Mouse (Mus musculus) liver, adult 2 months (tissue): ENCODE measurements around the gene Rab27a. TPM values are rescaled to one million over a fixed set of nuclear protein-coding genes. Genes with fewer than 3 reads are reported as not detected.

ENCODE experiments used
- DNase-seq: peaks from one replicate; pipeline ENCODE4 v3.0.0-alpha.2; 2011; ENCODE audit warnings: low read depth, low spot score; ENCODE audit errors: extremely low read depth
- H3K27ac ChIP-seq: fragments of 200-500 bp; replicated peaks from 2 replicates; pipeline ENCODE4 v1.5.1; 2012; ENCODE audit warnings: low read depth, mild to moderate bottlenecking, control low read depth, inconsistent platforms, low read length; ENCODE audit not compliant: insufficient read depth
- H3K27me3 ChIP-seq: fragments of 200-500 bp; 2 replicates; pipeline ENCODE4 v1.6.1; 2012; ENCODE audit warnings: mild to moderate bottlenecking, moderate library complexity, low read length, inconsistent platforms; ENCODE audit not compliant: control insufficient read depth, insufficient read depth
- H3K36me3 ChIP-seq: fragments of 200-500 bp; 2 replicates; pipeline ENCODE4 v1.6.1; 2012; ENCODE audit warnings: low read length, inconsistent platforms; ENCODE audit not compliant: control insufficient read depth, insufficient read depth
- H3K4me1 ChIP-seq: fragments of 200-500 bp; 2 replicates; pipeline ENCODE4 v1.6.1; 2011; ENCODE audit warnings: low read length; ENCODE audit not compliant: control insufficient read depth, insufficient read depth
- H3K4me3 ChIP-seq: fragments of 200-500 bp; 2 replicates; pipeline ENCODE4 v1.5.1; 2011; ENCODE audit warnings: low read depth, mild to moderate bottlenecking, control low read depth, low read length, moderate library complexity; ENCODE audit not compliant: insufficient read depth
- H3K79me2 ChIP-seq: fragments of 200-500 bp; 2 replicates; pipeline ENCODE4 v1.6.1; 2012; ENCODE audit warnings: inconsistent platforms, mild to moderate bottlenecking, low read length, moderate library complexity; ENCODE audit not compliant: control insufficient read depth, insufficient read depth
- H3K9ac ChIP-seq: fragments of 200-500 bp; 2 replicates; pipeline ENCODE4 v1.6.1; 2012; ENCODE audit warnings: low read depth, mild to moderate bottlenecking, control low read depth, inconsistent platforms, low read length
- CTCF ChIP-seq: fragments of 200-500 bp; IDR thresholded peaks from 2 replicates; pipeline ENCODE4 v1.5.1; 2011; ENCODE audit warnings: low read depth, low read length, control low read depth
- POLR2A ChIP-seq: fragments of 200-500 bp; IDR thresholded peaks from 2 replicates; pipeline ENCODE4 v1.6.1; 2011; ENCODE audit warnings: low read length, control low read depth; ENCODE audit not compliant: insufficient read depth; ENCODE audit errors: extremely low read depth
- WGBS: fragments of 180-500 bp; shearing (Covaris S2); methylation state at CpG from one replicate; pipeline ENCODE4 v1.1.7; 2018; 5-methylcytosine and 5-hydroxymethylcytosine counted together
- polyA plus RNA-seq: library from polyadenylated mRNA; depleted of rRNA; stranded (reverse); fragments of >200 nt; gene quantifications from 2 replicates; pipeline ENCODE4 v1.2.3, GENCODE M21; 2012; rRNA removed
- total RNA-seq: library from RNA; depleted of rRNA; stranded (reverse); fragments of >200 nt; gene quantifications from 2 replicates; pipeline ENCODE4 v1.2.3, GENCODE M21; 2014; rRNA removed

Gene Rab27a
- total RNA-seq (1.9 and 2.6 TPM in 2 replicates), polyA plus RNA-seq (0.77 and 0.78 TPM in 2 replicates)

DNA sequence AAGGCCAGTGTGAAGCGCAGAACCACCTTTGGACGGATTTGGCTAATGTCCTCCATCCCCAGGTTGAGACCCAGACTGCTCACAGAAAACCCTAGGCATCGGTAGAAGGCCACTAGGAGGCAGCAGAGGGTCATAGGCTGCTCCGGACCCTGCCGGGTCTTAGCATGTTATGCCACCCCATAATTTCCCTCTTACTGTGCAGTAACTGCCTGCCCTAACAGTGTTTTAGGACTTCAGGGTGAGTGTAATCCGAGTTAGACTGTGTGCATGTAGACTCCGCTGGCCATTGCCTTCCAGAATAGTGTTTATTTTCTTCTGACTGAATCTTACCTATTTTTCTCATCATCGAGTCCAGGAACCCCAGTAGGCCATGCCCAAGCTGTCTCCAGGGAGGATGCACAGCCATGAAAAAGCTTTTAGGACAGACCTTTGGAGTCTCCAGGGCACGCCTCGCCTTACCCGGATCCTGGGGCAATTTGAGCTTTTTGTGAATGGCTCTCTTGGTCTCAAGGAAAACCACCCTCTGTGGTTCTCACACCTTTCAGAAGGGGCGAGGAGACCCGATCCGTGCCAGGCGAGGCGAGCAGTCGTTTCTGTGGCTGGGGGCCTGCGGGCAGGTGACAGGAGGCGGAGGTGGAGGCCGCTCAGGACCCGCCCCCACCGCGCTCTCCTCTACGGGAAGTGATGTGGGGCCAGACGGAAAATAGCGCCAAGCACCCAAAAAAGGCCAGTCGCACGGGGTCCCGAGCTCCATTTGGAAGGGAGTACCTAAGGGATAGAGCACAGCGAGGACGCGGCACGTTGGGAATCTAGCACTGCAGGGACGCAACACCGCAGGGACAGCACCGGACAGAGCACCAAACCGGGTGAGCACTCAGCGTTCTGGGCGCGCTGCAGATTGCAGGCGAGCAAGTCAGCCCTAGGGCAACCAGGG is at the start of gene Rab27a:
TSS of gene Rab27a (plus strand) at position 709 of the 934 bp plus-strand sequence.
- WGBS, result under 1% methylated on average over 41 of the region's 41 CpGs
- DNase-seq, result peak; percentile 63
- peak within 1 kb of the TSS; percentile 65 for H3K4me3 ChIP-seq
- TF ChIP-seq POLR2A, result 0 out of 2 replicates have a peak, but pooled peaks have one; percentile 26
- TF ChIP-seq CTCF, result peak; percentile 97
- H3K79me2 ChIP-seq, result peaks cover 6% of the 10 kb centered on the region; the same call in 1 of the 2 replicates
- no peaks in the 10 kb centered on the region for H3K27me3 ChIP-seq
- H3K4me1 ChIP-seq, result peaks cover 7% of the 10 kb centered on the region
- H3K27ac ChIP-seq, result no peak within 1 kb of the TSS; the same call in 1 of the 2 replicates
- H3K36me3 ChIP-seq, result no peaks in the 10 kb centered on the region
- peak within 1 kb of the TSS; percentile 65 for H3K9ac ChIP-seq

DNA sequence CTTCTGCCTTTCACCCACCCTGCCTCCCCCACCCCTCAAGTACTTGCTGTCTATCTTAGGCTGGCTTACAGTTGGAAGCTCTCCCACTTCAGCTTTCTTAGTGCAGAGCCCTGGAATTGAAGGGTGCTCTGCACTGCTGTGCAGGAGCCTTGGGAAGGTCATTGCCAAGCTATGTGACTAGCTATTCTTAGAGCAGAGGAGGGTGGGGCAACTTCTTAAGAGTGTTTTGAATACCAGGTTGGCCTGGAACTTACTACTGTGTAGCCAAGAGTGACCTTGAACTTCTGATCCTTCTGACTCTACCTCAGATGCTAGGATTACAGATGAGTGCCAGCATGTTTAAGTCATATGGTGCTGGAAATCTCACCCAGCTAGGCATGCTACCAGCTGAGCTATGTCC is 48.5 kb upstream of the Rab27a start:
- no peak for DNase-seq
- Histone ChIP-seq H3K79me2 (peaks cover 3% of the 10 kb centered on the region; the same call in 1 of the 2 replicates), H3K9ac (no peak overlapping the region), H3K27me3 (no peaks in the 10 kb centered on the region), H3K4me3 (no peak overlapping the region), H3K36me3 (peaks cover 11% of the 10 kb centered on the region), H3K27ac (no peak overlapping the region), H3K4me1 (no peaks in the 10 kb centered on the region)
- TF ChIP-seq CTCF (no peak), POLR2A (no peak)

DNA sequence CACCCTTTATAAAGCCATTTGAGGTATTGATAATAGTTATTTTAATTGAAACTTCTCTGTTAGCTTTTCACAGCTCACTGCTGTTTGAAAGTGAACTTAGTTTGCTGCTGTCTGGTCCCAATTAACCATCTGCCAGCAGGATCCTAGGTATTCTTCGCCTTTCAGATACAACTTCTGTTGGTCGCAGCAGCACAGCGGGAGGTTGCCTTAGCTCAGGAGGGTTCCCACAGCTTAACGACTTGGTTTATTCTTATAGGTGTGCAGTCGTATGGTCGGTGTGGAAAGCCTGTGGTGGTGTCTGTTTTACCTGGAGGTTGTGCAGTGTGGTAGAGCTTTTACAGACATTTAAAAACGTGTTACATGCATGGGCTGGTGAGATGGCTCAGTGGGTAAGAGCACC is 47.8 kb upstream of the Rab27a start:
- no peak for TF ChIP-seq CTCF
- no peak for TF ChIP-seq POLR2A
- WGBS, result 87% methylated on average over 7 of the region's 7 CpGs

DNA sequence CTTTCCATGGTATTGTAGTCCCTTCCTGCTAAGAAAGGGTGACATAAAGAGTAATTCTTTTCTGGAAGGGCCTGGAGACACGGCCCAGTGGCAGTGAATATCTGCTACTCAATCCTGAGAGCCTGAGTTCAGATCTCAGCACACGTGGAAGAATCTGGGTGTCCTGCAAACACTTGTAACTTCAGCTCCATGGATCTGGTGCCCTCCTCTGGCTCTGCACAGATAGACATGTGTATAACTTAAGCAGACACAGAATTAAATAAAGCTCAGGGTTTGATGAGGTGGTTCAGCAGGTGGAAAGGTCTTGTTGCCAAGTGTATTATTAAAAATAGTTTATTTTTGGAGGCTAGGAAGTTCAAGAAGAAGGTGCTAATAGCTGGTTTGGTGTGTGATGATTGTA is 44.2 kb upstream of the Rab27a start:
- H3K4me1 ChIP-seq, result peaks cover 4% of the 10 kb centered on the region; the same call in 1 of the 2 replicates
- no peaks in the 10 kb centered on the region for H3K27me3 ChIP-seq
- no peak for TF ChIP-seq POLR2A
- no peak for TF ChIP-seq CTCF
- H3K79me2 ChIP-seq, result 0 out of 2 replicates have a peak, but pooled peaks cover 3% of the 10 kb centered on the region
- no peak for DNase-seq
- H3K27ac ChIP-seq, result no peak overlapping the region
- no peak overlapping the region for H3K4me3 ChIP-seq
- H3K36me3 ChIP-seq, result peaks cover 30% of the 10 kb centered on the region
- WGBS, result 88% methylated on average over 2 of the region's 2 CpGs
- H3K9ac ChIP-seq, result no peak overlapping the region

More for the DNA sequence above, 47.8 kb upstream of the Rab27a start:
- Histone ChIP-seq H3K4me1 (no peaks in the 10 kb centered on the region), H3K79me2 (peaks cover 3% of the 10 kb centered on the region; the same call in 1 of the 2 replicates), H3K27ac (no peak overlapping the region), H3K27me3 (no peaks in the 10 kb centered on the region), H3K36me3 (peaks cover 16% of the 10 kb centered on the region), H3K4me3 (no peak overlapping the region), H3K9ac (no peak overlapping the region)
- no peak for DNase-seq

DNA sequence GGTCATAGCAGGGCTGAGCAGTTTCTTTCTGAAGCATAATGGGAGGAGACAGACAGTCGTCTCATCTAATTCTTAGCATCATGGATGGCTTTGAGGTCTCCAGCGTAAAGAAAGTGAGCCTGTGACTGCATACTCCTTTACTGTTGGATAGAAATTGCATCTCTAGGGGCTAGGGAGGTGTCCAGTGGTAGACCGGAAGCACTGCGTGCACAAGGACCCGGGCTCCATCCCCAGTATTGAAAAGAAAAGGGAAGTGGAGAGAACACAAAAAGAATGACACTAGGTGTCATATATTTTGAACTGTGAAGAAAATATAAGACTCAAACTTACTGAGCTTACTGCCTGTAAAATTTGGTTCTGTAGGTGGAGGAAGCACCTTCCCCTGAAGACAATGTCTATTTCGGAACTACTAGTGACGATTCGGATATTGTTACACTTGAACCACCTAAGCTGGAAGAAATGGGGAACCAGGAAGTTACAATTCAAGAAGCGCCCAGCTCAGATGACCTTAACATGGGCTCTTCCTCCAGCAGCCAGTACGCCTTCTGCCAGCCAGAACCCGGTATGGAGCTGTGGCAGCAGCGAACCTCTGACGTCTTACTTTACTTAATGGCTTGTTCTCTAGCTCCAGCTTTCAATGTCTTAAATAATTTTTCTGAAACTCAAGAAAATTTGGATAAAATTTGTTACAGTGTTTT is 43.2 kb upstream of the Rab27a start:
- 0 out of 2 replicates have a peak, but pooled peaks cover 3% of the 10 kb centered on the region for H3K79me2 ChIP-seq
- no peak for DNase-seq
- 88% methylated on average over 13 of the region's 13 CpGs for WGBS
- no peak overlapping the region for H3K9ac ChIP-seq
- no peak overlapping the region for H3K4me3 ChIP-seq
- peaks cover 4% of the 10 kb centered on the region; the same call in 1 of the 2 replicates for H3K4me1 ChIP-seq
- no peaks in the 10 kb centered on the region for H3K27me3 ChIP-seq
- no peak overlapping the region for H3K27ac ChIP-seq
- TF ChIP-seq POLR2A (no peak), CTCF (no peak)
- peaks cover 36% of the 10 kb centered on the region for H3K36me3 ChIP-seq
